Mouse (Mus musculus): ENCODE results near the gene Fign. TPM values are rescaled to one million over a fixed set of nuclear protein-coding genes. Genes with fewer than 3 reads are reported as not detected.

The Fign gene
- polyA plus RNA-seq, 1 experiment, result 1.4 TPM

DNA sequence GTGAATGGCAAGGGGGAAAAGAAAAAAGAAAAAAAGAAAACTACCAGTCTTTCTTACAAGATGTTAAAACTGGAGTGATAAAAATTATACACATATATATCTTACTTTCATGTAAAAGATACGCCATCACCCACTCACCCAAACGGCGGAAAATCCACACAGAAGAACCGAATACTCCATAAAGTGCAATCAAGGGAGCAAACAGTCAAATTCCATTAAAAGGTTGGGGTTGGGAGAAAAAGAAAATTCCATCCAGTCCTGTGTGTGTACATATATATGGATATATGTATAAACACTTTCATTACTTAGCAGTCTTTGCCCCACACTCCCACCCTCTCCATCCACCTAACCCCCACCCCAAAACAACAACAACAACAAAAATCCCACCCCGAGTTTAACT, 1.7 kb downstream of the Fign start:
- no peak for TF ChIP-seq POLR2A (IDR thresholded peaks at IDR 0.05; ENCODE audit: extremely low read depth, insufficient read depth, low read length)
- no peak for TF ChIP-seq CTCF (IDR thresholded peaks at IDR 0.05; ENCODE audit: extremely low read depth, insufficient read depth, low read length)
- Histone ChIP-seq H3K4me3 (ENCODE audit: insufficient read depth, low read length) (no peak overlapping the region), H3K4me1 (ENCODE audit: control insufficient read depth, insufficient read depth, low read length) (no peaks in the 10 kb centered on the region), H3K27ac (ENCODE audit: insufficient read depth, low read length) (no peak overlapping the region)

DNA sequence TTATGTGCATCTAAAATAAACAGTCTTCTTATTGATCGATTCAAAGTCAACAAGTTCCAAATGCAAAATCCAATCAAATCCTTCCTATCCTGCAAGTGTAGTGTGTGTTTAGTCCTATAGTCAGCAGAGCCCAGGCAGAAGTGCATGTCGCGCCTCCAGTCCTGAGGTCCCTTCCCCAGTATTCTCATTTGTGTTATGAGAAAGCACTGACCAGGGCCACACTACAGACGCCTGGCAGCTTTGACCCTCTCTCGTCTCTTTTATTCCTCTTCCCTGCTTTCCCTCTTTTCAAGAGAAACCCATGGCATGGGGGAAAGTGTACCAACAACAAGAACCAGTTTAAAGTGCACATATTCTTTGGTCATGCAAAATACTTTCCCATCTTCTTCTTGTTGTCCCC, 2.3 kb downstream of the Fign start:
- H3K27ac ChIP-seq (ENCODE audit: insufficient read depth, low read length), result no peak overlapping the region
- no peaks in the 10 kb centered on the region for H3K4me1 ChIP-seq (ENCODE audit: control insufficient read depth, insufficient read depth, low read length)
- H3K4me3 ChIP-seq (ENCODE audit: insufficient read depth, low read length), result peak overlapping the region; percentile 25; the same call in 1 of the 2 replicates
- TF ChIP-seq POLR2A (IDR thresholded peaks at IDR 0.05; ENCODE audit: extremely low read depth, insufficient read depth, low read length) (no peak), CTCF (IDR thresholded peaks at IDR 0.05; ENCODE audit: extremely low read depth, insufficient read depth, low read length) (no peak)

DNA sequence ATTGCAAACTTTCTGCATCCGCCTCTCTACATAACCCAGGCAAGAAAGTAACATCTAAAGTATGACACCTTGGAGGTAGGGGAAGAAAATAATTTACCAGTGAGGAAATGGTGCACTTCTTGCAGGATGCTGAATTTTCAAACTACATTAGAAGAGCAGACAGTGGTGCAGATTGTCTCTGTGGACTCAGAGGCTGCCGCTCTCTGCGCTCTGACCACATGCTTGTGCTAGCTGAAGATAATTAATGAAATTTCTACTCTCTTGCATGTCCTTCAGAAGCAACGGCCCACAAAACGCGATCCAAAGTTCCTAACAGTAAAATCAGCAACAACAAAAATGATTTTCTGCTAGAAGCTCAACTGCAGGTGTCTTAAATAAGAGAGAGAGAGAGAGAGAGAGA, 4.8 kb downstream of the Fign start:
- no peak overlapping the region for H3K4me3 ChIP-seq (ENCODE audit: insufficient read depth, low read length)
- no peak overlapping the region for H3K27ac ChIP-seq (ENCODE audit: insufficient read depth, low read length)
- TF ChIP-seq POLR2A (IDR thresholded peaks at IDR 0.05; ENCODE audit: extremely low read depth, insufficient read depth, low read length) (no peak), CTCF (IDR thresholded peaks at IDR 0.05; ENCODE audit: extremely low read depth, insufficient read depth, low read length) (no peak)
- no peaks in the 10 kb centered on the region for H3K4me1 ChIP-seq (ENCODE audit: control insufficient read depth, insufficient read depth, low read length)

DNA sequence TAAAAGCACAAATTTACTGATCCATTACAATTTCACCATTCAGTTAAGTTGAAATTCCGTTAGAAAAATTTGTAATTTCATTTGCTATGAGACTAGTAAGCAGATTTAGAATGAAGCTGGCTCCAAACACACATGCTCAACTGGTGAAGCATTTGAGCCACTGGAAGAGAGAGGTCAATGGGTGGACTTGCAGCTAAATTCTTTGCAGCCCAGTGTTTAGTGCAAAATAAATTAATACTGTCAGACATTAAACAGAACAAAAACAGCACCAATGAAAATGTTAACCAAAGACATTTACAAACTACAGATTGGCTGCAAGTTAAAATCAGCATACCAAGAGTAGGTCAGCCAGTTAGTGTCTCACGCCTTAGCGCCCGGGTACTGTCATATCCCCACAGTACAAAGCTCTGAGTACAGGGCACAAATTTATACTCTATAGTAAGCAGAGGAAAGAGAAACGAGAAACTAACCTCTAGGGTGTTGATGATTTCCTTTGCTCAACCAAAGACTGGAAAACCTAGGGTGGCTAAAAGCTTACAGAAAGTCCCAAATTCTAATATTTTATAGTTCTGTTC, 13.9 kb downstream of the Fign start:
- Histone ChIP-seq H3K27ac (ENCODE audit: insufficient read depth, low read length) (no peak overlapping the region), H3K4me1 (ENCODE audit: control insufficient read depth, insufficient read depth, low read length) (no peaks in the 10 kb centered on the region), H3K4me3 (ENCODE audit: insufficient read depth, low read length) (no peak overlapping the region)
- TF ChIP-seq CTCF (IDR thresholded peaks at IDR 0.05; ENCODE audit: extremely low read depth, insufficient read depth, low read length) (no peak), POLR2A (IDR thresholded peaks at IDR 0.05; ENCODE audit: extremely low read depth, insufficient read depth, low read length) (no peak)

DNA sequence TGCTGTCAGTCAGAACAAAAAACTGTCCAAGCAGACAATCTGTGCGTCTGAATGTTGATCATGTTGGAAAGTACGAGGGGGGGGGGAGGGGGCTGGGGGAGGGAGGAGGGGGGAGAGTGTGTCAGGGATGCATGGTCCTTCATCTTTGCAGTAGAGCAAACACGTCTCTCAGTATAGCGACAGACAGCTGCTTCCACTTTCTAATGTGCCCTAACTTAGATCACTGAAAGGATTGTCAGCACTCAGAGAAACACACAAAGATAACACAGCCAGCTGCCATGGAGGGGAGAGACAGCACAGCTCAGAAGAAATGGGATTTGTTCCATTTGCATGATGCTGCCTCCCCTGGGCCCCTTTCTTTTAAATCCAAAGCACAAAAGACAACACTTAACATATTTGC, 18.1 kb downstream of the Fign start:
- TF ChIP-seq CTCF (IDR thresholded peaks at IDR 0.05; ENCODE audit: extremely low read depth, insufficient read depth, low read length) (no peak), POLR2A (IDR thresholded peaks at IDR 0.05; ENCODE audit: extremely low read depth, insufficient read depth, low read length) (no peak)
- H3K4me1 ChIP-seq (ENCODE audit: control insufficient read depth, insufficient read depth, low read length), result no peaks in the 10 kb centered on the region
- no peak overlapping the region for H3K27ac ChIP-seq (ENCODE audit: insufficient read depth, low read length)
- no peak overlapping the region for H3K4me3 ChIP-seq (ENCODE audit: insufficient read depth, low read length)

DNA sequence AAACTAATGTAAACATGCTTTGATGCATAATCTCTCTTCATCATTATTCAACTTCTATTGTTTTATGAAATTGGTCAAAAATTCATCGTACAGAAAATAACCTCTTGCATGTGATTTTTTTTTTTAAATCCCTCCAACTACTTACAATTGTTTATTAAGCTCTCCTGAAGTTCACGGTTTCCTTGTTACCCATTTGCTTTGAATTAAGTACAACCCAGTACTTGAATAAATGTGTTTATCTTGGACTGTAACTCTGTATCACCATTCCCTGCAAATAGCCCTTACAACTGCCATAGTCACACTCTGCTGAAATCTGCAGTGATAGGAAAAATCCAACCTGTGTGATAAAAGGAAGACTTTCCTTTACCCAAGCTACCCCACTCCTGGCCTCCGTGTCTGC, 19.3 kb downstream of the Fign start:
- TF ChIP-seq POLR2A (IDR thresholded peaks at IDR 0.05; ENCODE audit: extremely low read depth, insufficient read depth, low read length) (no peak), CTCF (IDR thresholded peaks at IDR 0.05; ENCODE audit: extremely low read depth, insufficient read depth, low read length) (no peak)
- Histone ChIP-seq H3K4me3 (ENCODE audit: insufficient read depth, low read length) (no peak overlapping the region), H3K4me1 (ENCODE audit: control insufficient read depth, insufficient read depth, low read length) (no peaks in the 10 kb centered on the region; the same call in 1 of the 2 replicates), H3K27ac (ENCODE audit: insufficient read depth, low read length) (no peak overlapping the region)

DNA sequence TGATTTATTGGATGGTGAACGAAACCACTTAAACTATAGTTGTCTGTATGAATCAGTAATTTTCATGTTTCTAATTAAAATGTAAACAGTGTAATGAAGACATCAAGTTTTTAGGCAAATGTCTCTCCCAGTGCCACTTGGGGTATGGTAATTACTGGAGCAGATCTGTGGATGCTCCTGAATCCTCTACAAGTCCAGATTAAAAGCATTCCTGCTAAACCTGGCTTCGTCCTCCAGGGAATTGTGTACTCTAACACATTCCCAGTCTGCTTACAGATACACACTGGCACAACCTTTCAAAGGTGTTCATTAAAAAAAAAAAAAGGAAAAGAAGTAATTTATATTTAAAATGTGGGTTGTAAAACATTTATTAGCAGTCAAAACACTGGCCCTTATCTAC, 20.0 kb downstream of the Fign start:
- H3K4me1 ChIP-seq (ENCODE audit: control insufficient read depth, insufficient read depth, low read length), result no peaks in the 10 kb centered on the region; the same call in 1 of the 2 replicates
- no peak for TF ChIP-seq POLR2A (IDR thresholded peaks at IDR 0.05; ENCODE audit: extremely low read depth, insufficient read depth, low read length)
- TF ChIP-seq CTCF (IDR thresholded peaks at IDR 0.05; ENCODE audit: extremely low read depth, insufficient read depth, low read length), result no peak
- no peak overlapping the region for H3K4me3 ChIP-seq (ENCODE audit: insufficient read depth, low read length)
- H3K27ac ChIP-seq (ENCODE audit: insufficient read depth, low read length), result no peak overlapping the region

DNA sequence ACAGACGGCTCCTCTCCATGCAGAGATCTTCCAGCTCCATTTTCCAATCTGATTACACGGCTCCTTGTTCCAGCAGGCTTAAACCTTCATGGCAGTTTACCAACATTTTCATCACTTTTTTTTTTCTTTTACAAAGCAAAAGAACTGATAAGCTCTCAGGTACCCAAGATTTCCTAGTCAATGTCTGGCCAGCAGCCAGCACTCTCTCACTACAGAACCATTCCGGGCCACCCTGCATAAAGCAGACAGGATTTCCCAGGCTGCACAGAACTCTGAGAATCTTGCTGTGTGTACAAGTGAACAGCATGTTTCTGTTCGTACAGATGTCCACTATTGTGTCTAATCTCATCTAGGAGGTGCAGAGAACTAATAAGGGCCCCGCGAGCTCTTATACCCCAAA, 22.0 kb downstream of the Fign start:
- TF ChIP-seq POLR2A (IDR thresholded peaks at IDR 0.05; ENCODE audit: extremely low read depth, insufficient read depth, low read length) (no peak), CTCF (IDR thresholded peaks at IDR 0.05; ENCODE audit: extremely low read depth, insufficient read depth, low read length) (no peak)
- no peak overlapping the region for H3K27ac ChIP-seq (ENCODE audit: insufficient read depth, low read length)
- no peak overlapping the region for H3K4me3 ChIP-seq (ENCODE audit: insufficient read depth, low read length)
- H3K4me1 ChIP-seq (ENCODE audit: control insufficient read depth, insufficient read depth, low read length), result no peaks in the 10 kb centered on the region; the same call in 1 of the 2 replicates

DNA sequence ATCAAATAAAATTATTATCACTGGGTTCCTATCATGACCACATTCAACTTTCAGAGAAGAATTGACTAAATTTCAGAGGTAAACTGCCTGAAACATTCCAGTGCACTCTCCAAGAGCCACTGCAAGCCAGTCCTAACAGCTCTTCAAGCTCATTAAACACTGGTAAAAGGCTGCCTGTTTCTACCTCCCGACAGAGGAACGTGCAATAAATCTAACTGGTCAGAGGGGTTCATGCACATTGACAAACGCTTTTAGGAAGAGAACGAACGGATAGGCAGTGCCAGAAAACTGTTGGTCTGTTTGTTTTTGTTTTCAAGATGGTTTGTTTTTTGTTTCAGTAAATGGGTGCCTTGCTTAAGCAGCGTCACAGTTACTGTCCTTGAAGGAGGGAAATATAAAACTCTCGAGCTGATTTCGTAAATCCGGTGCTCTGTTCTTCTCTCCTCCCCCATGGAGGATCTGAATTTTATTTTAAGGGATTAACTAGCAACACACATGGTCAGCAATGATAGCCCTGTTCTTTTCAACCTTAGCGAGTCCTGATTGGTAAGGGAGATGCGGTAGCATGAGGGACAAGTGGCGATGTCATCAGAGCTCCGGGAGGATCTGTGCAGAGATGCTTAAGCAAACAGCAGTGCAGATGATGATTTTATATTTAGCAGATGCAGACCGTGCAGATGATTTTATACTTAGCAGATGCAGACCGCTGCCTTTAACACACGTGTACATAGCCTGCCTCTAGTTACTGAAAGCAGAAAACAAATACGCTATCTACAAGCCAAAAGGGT, 23.0 kb downstream of the Fign start:
- no peak overlapping the region for H3K27ac ChIP-seq (ENCODE audit: insufficient read depth, low read length)
- H3K4me3 ChIP-seq (ENCODE audit: insufficient read depth, low read length), result peak overlapping the region; percentile 28
- H3K4me1 ChIP-seq (ENCODE audit: control insufficient read depth, insufficient read depth, low read length), result no peaks in the 10 kb centered on the region; the same call in 1 of the 2 replicates
- TF ChIP-seq POLR2A (IDR thresholded peaks at IDR 0.05; ENCODE audit: extremely low read depth, insufficient read depth, low read length) (no peak), CTCF (IDR thresholded peaks at IDR 0.05; ENCODE audit: extremely low read depth, insufficient read depth, low read length) (no peak)

DNA sequence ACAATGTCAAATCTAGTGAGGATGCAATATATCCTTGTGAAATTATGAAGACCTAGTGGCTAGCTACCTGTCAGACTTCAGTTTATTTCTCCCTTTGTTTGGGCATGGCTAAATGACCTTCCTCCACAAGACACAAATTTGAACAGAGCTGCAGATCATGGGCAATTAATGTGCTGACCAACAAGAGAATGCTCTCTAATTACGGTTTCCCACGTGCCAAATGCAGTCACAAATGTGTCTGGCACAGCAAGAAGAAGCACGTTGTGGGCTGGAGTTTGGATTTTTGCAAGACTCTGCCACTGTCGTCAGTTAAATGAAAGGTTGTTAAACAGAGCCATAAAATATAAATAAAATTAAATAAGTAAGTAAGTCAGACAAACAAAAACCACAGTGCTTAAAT, 25.7 kb downstream of the Fign start:
- H3K4me1 ChIP-seq (ENCODE audit: control insufficient read depth, insufficient read depth, low read length), result no peaks in the 10 kb centered on the region; the same call in 1 of the 2 replicates
- no peak overlapping the region for H3K4me3 ChIP-seq (ENCODE audit: insufficient read depth, low read length)
- TF ChIP-seq POLR2A (IDR thresholded peaks at IDR 0.05; ENCODE audit: extremely low read depth, insufficient read depth, low read length) (no peak), CTCF (IDR thresholded peaks at IDR 0.05; ENCODE audit: extremely low read depth, insufficient read depth, low read length) (no peak)
- H3K27ac ChIP-seq (ENCODE audit: insufficient read depth, low read length), result no peak overlapping the region

Data from cortical plate, adult 2 months (tissue).